ENCODE assay signal across 8 mouse cellular contexts in the genomic region with DNA sequence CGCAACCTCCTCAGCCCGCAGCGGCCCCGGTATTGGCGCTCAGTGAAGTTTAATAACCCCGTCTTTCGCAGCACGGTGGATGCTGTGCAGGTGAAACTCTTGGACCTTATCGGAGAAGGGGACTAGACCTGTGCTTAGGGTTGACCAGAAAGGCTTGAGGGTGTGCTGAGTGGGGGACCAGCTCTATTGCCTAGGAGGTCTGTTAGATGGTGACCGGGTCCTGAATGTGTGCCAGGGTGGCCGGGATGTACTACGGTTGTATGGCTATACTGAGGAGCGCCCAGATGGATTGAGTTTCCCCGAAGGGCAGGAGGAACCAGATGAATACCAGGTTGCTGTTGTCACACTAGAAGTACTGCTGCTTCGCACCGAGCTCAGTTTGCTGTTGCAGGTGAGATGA. TPM values are rescaled to one million over a fixed set of nuclear protein-coding genes. Genes with fewer than 3 reads are reported as not detected.
A peak's percentile ranks its signal among the peaks of the same experiment; 100 is the strongest.
DNase-seq lines count a peak whose midpoint lies in the region; ATAC-seq and TF ChIP-seq lines count a peak whose summit lies in the region.

No protein-coding gene starts in this region.

- peak overlapping the region; percentile 96 for H3K9ac ChIP-seq in liver, embryonic 15.5 days

- no peaks in the 10 kb centered on the region for H3K4me1 ChIP-seq in kidney, adult 2 months (ENCODE audit: control insufficient read depth, insufficient read depth, low read length)
- no peaks in the 10 kb centered on the region; the same call in 1 of the 2 replicates for H3K4me1 ChIP-seq in bone marrow, adult 2 months (ENCODE audit: control insufficient read depth, insufficient read depth, low read length)
- H3K4me1 ChIP-seq in hindbrain, embryonic 10.5 days (replicated peaks): peaks cover 33% of the 10 kb centered on the region
- peaks cover 46% of the 10 kb centered on the region for H3K4me1 ChIP-seq in liver, embryonic 15.5 days (replicated peaks)

- DNase-seq in kidney, adult 2 months: no peak
- no peak for DNase-seq in kidney, adult 11 months
- DNase-seq in hindbrain, embryonic 10.5 days (ENCODE audit: low spot score): no peak
- DNase-seq in adipocyte (ENCODE audit: low spot score): no peak
- DNase-seq in frontal cortex, postnatal 25 days (ENCODE audit: low spot score in 2 of 2): no peak

- ATAC-seq in liver, embryonic 15.5 days (ENCODE audit: insufficient read depth): no peak
- no peak for ATAC-seq in megakaryocyte progenitor cell, adult 5-6 weeks (replicated peaks; ENCODE audit: poor library complexity)

- peaks cover 9% of the 10 kb centered on the region for H3K36me3 ChIP-seq in kidney, adult 2 months (ENCODE audit: control insufficient read depth, insufficient read depth, low read length)
- H3K36me3 ChIP-seq in hindbrain, embryonic 10.5 days: peaks cover 58% of the 10 kb centered on the region
- peaks cover 49% of the 10 kb centered on the region for H3K36me3 ChIP-seq in liver, embryonic 15.5 days (replicated peaks)

- no peak for TF ChIP-seq POLR2A in kidney, adult 2 months (IDR thresholded peaks at IDR 0.05; ENCODE audit: low read depth, low read length)
- no peak for TF ChIP-seq POLR2A in bone marrow, adult 2 months (IDR thresholded peaks at IDR 0.05; ENCODE audit: borderline replicate concordance, control insufficient read depth, low read depth, low read length)

- peak overlapping the region; percentile 94 for H3K4me2 ChIP-seq in liver, embryonic 15.5 days

- H3K27ac ChIP-seq in kidney, adult 2 months (ENCODE audit: insufficient read depth, low read depth, low read length): peak overlapping the region; percentile 96
- H3K27ac ChIP-seq in bone marrow, adult 2 months (ENCODE audit: control insufficient read depth, insufficient read depth, low read depth, low read length, poor library complexity): peak overlapping the region; percentile 96
- H3K27ac ChIP-seq in hindbrain, embryonic 10.5 days: peak overlapping the region; percentile 94
- peak overlapping the region; percentile 99 for H3K27ac ChIP-seq in liver, embryonic 15.5 days (replicated peaks)

- H3K27me3 ChIP-seq in kidney, adult 2 months (replicated peaks; ENCODE audit: control insufficient read depth, insufficient read depth, low read length): no peaks in the 10 kb centered on the region
- no peaks in the 10 kb centered on the region for H3K27me3 ChIP-seq in hindbrain, embryonic 10.5 days (ENCODE audit: insufficient read depth, poor library complexity, severe bottlenecking)
- no peaks in the 10 kb centered on the region for H3K27me3 ChIP-seq in liver, embryonic 15.5 days

- no peaks in the 10 kb centered on the region for H3K9me3 ChIP-seq in hindbrain, embryonic 10.5 days
- no peaks in the 10 kb centered on the region for H3K9me3 ChIP-seq in liver, embryonic 15.5 days (replicated peaks)

- H3K4me3 ChIP-seq in kidney, adult 2 months (ENCODE audit: insufficient read depth, low read depth, low read length): peak overlapping the region; percentile 89
- peak overlapping the region; percentile 96 for H3K4me3 ChIP-seq in bone marrow, adult 2 months (replicated peaks; ENCODE audit: control insufficient read depth, low read depth, low read length)
- peak overlapping the region; percentile 86 for H3K4me3 ChIP-seq in hindbrain, embryonic 10.5 days
- peak overlapping the region; percentile 93 for H3K4me3 ChIP-seq in liver, embryonic 15.5 days (replicated peaks)

- WGBS in kidney, adult 2 months: 1% methylated on average over 16 of the region's 16 CpGs
- WGBS in bone marrow, adult 2 months: 3% methylated on average over 16 of the region's 16 CpGs
- WGBS in hindbrain, embryonic 10.5 days: 12% methylated on average over 16 of the region's 16 CpGs
- WGBS in liver, embryonic 15.5 days (ENCODE audit: insufficient replicate concordance): 3% methylated on average over 16 of the region's 16 CpGs

- TF ChIP-seq CTCF in kidney, adult 2 months (conservative IDR thresholded peaks at IDR 0.05; ENCODE audit: insufficient read depth, insufficient read length, low read depth, low read length): no peak
- TF ChIP-seq CTCF in bone marrow, adult 2 months (IDR thresholded peaks at IDR 0.05; ENCODE audit: control insufficient read depth, insufficient read depth, low read length): no peak

RNA-seq across cellular contexts. Expression of a gene that starts 0.7 kb away (rescaled TPM):
- 27.0 and 27.6 TPM in 2 replicates for polyA plus RNA-seq in kidney, adult 2 months (2012; rRNA removed)
- 79.5 and 160 TPM in 2 replicates for polyA plus RNA-seq in bone marrow, adult 2 months (2011; ENCODE audit: insufficient read depth, insufficient read length, low replicate concordance, missing spikeins)
- polyA plus RNA-seq in hindbrain, embryonic 10.5 days (2016; fragmentation: Nextera tagmentation; extraction: Ambion mirVana): 21.2 and 23.2 TPM in 2 replicates
- 9.1 and 12.0 TPM in 2 replicates for polyA plus RNA-seq in liver, embryonic 15.5 days (2015; fragmentation: Nextera tagmentation; extraction: Ambion mirVana)
- total RNA-seq in megakaryocyte progenitor cell, adult 5-6 weeks (2015): 23.5 and 34.4 TPM in 2 replicates
- 10.5 and 11.3 TPM in 2 replicates for total RNA-seq in megakaryocyte progenitor cell, adult 5-6 weeks (2017)

RNA-seq across cellular contexts. Expression of a gene that starts 1.3 kb away (rescaled TPM):
- polyA plus RNA-seq in kidney, adult 2 months (2012; rRNA removed): 53.1 and 60.2 TPM in 2 replicates
- 152 and 175 TPM in 2 replicates for polyA plus RNA-seq in bone marrow, adult 2 months (2011; ENCODE audit: insufficient read depth, insufficient read length, low replicate concordance, missing spikeins)
- polyA plus RNA-seq in hindbrain, embryonic 10.5 days (2016; fragmentation: Nextera tagmentation; extraction: Ambion mirVana): 171 and 203 TPM in 2 replicates
- polyA plus RNA-seq in liver, embryonic 15.5 days (2015; fragmentation: Nextera tagmentation; extraction: Ambion mirVana): 173 and 191 TPM in 2 replicates
- 374 and 388 TPM in 2 replicates for total RNA-seq in megakaryocyte progenitor cell, adult 5-6 weeks (2015)
- total RNA-seq in megakaryocyte progenitor cell, adult 5-6 weeks (2017): 269 and 370 TPM in 2 replicates

RNA-seq across cellular contexts. Expression of a gene that starts 7.1 kb away (rescaled TPM):
- 21.9 and 24.9 TPM in 2 replicates for polyA plus RNA-seq in kidney, adult 2 months (2012; rRNA removed)
- 12.3 and 48.5 TPM in 2 replicates for polyA plus RNA-seq in bone marrow, adult 2 months (2011; ENCODE audit: insufficient read depth, insufficient read length, low replicate concordance, missing spikeins)
- polyA plus RNA-seq in hindbrain, embryonic 10.5 days (2016; fragmentation: Nextera tagmentation; extraction: Ambion mirVana): 6.8 and 10.0 TPM in 2 replicates
- polyA plus RNA-seq in liver, embryonic 15.5 days (2015; fragmentation: Nextera tagmentation; extraction: Ambion mirVana): 25.6 and 25.9 TPM in 2 replicates
- total RNA-seq in megakaryocyte progenitor cell, adult 5-6 weeks (2015): 5.1 and 5.5 TPM in 2 replicates
- 6.9 and 9.7 TPM in 2 replicates for total RNA-seq in megakaryocyte progenitor cell, adult 5-6 weeks (2017)

RNA-seq across cellular contexts. Expression of a gene that starts 11.1 kb away (rescaled TPM):
- 36.9 and 39.9 TPM in 2 replicates for polyA plus RNA-seq in kidney, adult 2 months (2012; rRNA removed)
- polyA plus RNA-seq in bone marrow, adult 2 months (2011; ENCODE audit: insufficient read depth, insufficient read length, low replicate concordance, missing spikeins): 60.8 and 84.3 TPM in 2 replicates
- polyA plus RNA-seq in hindbrain, embryonic 10.5 days (2016; fragmentation: Nextera tagmentation; extraction: Ambion mirVana): 7.2 and 7.8 TPM in 2 replicates
- 20.7 and 20.9 TPM in 2 replicates for polyA plus RNA-seq in liver, embryonic 15.5 days (2015; fragmentation: Nextera tagmentation; extraction: Ambion mirVana)
- total RNA-seq in megakaryocyte progenitor cell, adult 5-6 weeks (2015): 20.6 and 24.8 TPM in 2 replicates
- 28.2 and 31.3 TPM in 2 replicates for total RNA-seq in megakaryocyte progenitor cell, adult 5-6 weeks (2017)

RNA-seq across cellular contexts. Expression of a gene that starts 14.3 kb away (rescaled TPM):
- polyA plus RNA-seq in kidney, adult 2 months (2012; rRNA removed): 60.5 and 77.5 TPM in 2 replicates
- 187 and 268 TPM in 2 replicates for polyA plus RNA-seq in bone marrow, adult 2 months (2011; ENCODE audit: insufficient read depth, insufficient read length, low replicate concordance, missing spikeins)
- 97.6 and 114 TPM in 2 replicates for polyA plus RNA-seq in hindbrain, embryonic 10.5 days (2016; fragmentation: Nextera tagmentation; extraction: Ambion mirVana)
- polyA plus RNA-seq in liver, embryonic 15.5 days (2015; fragmentation: Nextera tagmentation; extraction: Ambion mirVana): 108 and 116 TPM in 2 replicates
- 899 and 931 TPM in 2 replicates for total RNA-seq in megakaryocyte progenitor cell, adult 5-6 weeks (2015)
- total RNA-seq in megakaryocyte progenitor cell, adult 5-6 weeks (2017): 334 and 421 TPM in 2 replicates
